In the genomic region with DNA sequence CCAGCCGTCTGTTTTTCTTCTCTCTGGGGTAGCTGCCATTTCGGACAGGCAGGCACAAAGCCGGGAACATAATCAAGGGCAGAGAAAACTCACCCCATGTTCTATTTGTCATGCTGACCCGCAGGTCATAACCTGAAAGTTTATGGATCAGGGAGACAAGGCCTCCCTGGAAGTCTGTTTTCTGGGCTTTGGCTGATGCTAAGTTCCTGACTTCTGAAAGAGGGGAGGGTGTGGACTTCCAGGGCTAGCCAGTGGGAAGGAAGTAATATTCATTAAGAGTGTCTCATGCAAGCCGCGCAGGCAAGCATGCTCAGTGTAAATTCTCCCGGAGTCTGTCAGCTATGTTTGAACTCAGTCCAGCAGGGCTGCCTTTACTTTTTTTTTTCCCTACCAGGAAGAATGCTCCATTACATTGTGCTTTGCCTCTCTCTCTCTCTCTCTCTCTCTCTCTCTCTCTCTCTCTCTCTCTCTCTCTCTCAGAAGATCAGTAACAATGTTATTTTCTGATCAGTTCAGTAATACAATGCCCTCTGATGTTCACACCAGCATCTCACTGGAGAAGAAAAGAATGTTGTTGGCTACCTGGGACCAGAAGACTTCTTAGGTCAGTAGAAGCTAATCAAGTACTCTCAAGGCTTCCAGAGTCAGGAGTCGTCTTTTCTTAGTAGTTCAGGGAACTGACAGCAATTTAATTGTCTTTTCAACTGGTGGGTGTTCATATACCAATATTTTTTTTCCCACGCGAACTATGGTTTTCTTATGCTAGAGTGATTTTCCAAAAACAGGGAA, we compare ENCODE assay signal across 7 mouse cellular contexts.
A peak's percentile ranks its signal among the peaks of the same experiment; 100 is the strongest.
DNase-seq lines count a peak whose midpoint lies in the region; ATAC-seq and TF ChIP-seq lines count a peak whose summit lies in the region.

No protein-coding gene starts in this region.

- H3K27ac ChIP-seq in forebrain, embryonic 10.5 days, result peak overlapping the region; percentile 84
- peak overlapping the region; percentile 61 for H3K27ac ChIP-seq in heart, postnatal 0 days (ENCODE audit: low read depth)
- H3K27ac ChIP-seq in midbrain, embryonic 15.5 days, result peak overlapping the region; percentile 68

- peak overlapping the region; percentile 34 for H3K4me2 ChIP-seq in heart, postnatal 0 days (ENCODE audit: low read depth, low read length)
- peak overlapping the region; percentile 6; the same call in 1 of the 2 replicates for H3K4me2 ChIP-seq in midbrain, embryonic 15.5 days

- no peak for TF ChIP-seq CTCF in heart, postnatal 0 days (IDR thresholded peaks at IDR 0.05; ENCODE audit: low read depth)

- peak; percentile 80 for ATAC-seq in heart, postnatal 0 days (ENCODE audit: insufficient read depth, low read depth)
- 0 out of 2 replicates have a peak, but pooled peaks have one; percentile 50 for ATAC-seq in midbrain, embryonic 15.5 days (replicated peaks)

- DNase-seq in brain, adult 2 months (ENCODE audit: low read depth, low spot score), result peak; percentile 35
- peak; percentile 47 for DNase-seq in forebrain, embryonic 10.5 days (ENCODE audit: extremely low spot score, low spot score)
- peak; percentile 86 for DNase-seq in heart, postnatal 0 days (ENCODE audit: low spot score)
- DNase-seq in kidney, postnatal 36 days, result peak; percentile 52 to 56
- no peak for DNase-seq in spleen, postnatal 14 days (ENCODE audit: low spot score in 2 of 2)
- no peak for DNase-seq in spleen, postnatal 4 days (ENCODE audit: low spot score in 2 of 2)

- H3K4me3 ChIP-seq in forebrain, embryonic 10.5 days, result peak overlapping the region; percentile 42
- no peak overlapping the region for H3K4me3 ChIP-seq in heart, postnatal 0 days (ENCODE audit: low read depth, low read length)
- H3K4me3 ChIP-seq in midbrain, embryonic 15.5 days, result no peak overlapping the region

- peaks cover 11% of the 10 kb centered on the region; the same call in 1 of the 2 replicates for H3K36me3 ChIP-seq in forebrain, embryonic 10.5 days (replicated peaks)
- no peaks in the 10 kb centered on the region for H3K36me3 ChIP-seq in heart, postnatal 0 days (replicated peaks; ENCODE audit: control insufficient read depth, insufficient read depth, low read length)
- no peaks in the 10 kb centered on the region for H3K36me3 ChIP-seq in midbrain, embryonic 15.5 days (replicated peaks)

- no peak for TF ChIP-seq EP300 in heart, postnatal 0 days (IDR thresholded peaks at IDR 0.05; ENCODE audit: low read depth)

- WGBS in forebrain, embryonic 10.5 days, result 20% methylated on average over 10 of the region's 10 CpGs
- 25% methylated on average over 10 of the region's 10 CpGs for WGBS in heart, postnatal 0 days
- 13% methylated on average over 10 of the region's 10 CpGs for WGBS in midbrain, embryonic 15.5 days

- H3K9ac ChIP-seq in heart, postnatal 0 days (replicated peaks; ENCODE audit: low read depth, low read length), result no peak overlapping the region
- H3K9ac ChIP-seq in midbrain, embryonic 15.5 days, result no peak overlapping the region

- no peaks in the 10 kb centered on the region for H3K27me3 ChIP-seq in forebrain, embryonic 10.5 days (ENCODE audit: poor library complexity, severe bottlenecking)
- H3K27me3 ChIP-seq in heart, postnatal 0 days (ENCODE audit: control insufficient read depth, insufficient read depth, low read length), result no peaks in the 10 kb centered on the region
- no peaks in the 10 kb centered on the region for H3K27me3 ChIP-seq in midbrain, embryonic 15.5 days (replicated peaks)

- no peaks in the 10 kb centered on the region; the same call in 1 of the 2 replicates for H3K9me3 ChIP-seq in forebrain, embryonic 10.5 days
- no peaks in the 10 kb centered on the region for H3K9me3 ChIP-seq in heart, postnatal 0 days (replicated peaks; ENCODE audit: control insufficient read depth, low read length)
- no peaks in the 10 kb centered on the region for H3K9me3 ChIP-seq in midbrain, embryonic 15.5 days

- H3K4me1 ChIP-seq in forebrain, embryonic 10.5 days, result peaks cover 53% of the 10 kb centered on the region
- 0 out of 2 replicates have a peak, but pooled peaks cover 12% of the 10 kb centered on the region for H3K4me1 ChIP-seq in heart, postnatal 0 days (ENCODE audit: control insufficient read depth, insufficient read depth)
- H3K4me1 ChIP-seq in midbrain, embryonic 15.5 days, result peaks cover 23% of the 10 kb centered on the region

Comparison
In these comparisons a context has a peak if more than half of its experiments do, and no peak if none do; other contexts are left out.
1. DNase-seq: peak in brain, adult 2 months (single experiment), forebrain, embryonic 10.5 days (single experiment), heart, postnatal 0 days (single experiment) and kidney, postnatal 36 days (2 of 2); none in spleen, postnatal 14 days (0 of 2) and spleen, postnatal 4 days (0 of 2).
2. Peak in every context shown above with its lines, with median percentiles within 50 percentile points of each other: H3K27ac ChIP-seq.